Mouse (Mus musculus) layer of hippocampus, adult 11-12 months (tissue): ENCODE results near the gene Fut8.

ENCODE experiments used
- DNase-seq: peaks from one replicate; pipeline ENCODE4 v3.0.0; 2022; ENCODE audit warnings: low spot score

The Fut8 gene

DNA sequence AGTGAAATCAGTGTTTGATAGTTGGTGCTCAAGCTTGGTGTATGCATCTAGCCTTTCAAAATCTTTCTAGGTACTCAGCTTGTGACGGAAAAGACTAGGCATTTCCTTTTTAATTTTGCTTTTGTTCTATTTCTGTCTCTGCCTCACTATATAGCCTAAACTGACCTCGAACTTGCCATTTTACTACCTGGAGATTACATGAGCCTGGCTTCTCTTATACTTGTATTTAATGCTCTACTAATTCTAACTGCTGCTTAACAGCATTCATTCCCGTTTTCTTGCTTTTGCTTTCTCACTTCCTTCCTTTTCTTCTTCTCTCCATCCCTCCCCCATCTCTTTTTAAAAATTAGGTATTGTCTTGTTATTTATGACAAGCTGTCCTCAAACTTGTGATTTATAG, 67.6 kb downstream of the Fut8 start:
- DNase-seq = no peak

DNA sequence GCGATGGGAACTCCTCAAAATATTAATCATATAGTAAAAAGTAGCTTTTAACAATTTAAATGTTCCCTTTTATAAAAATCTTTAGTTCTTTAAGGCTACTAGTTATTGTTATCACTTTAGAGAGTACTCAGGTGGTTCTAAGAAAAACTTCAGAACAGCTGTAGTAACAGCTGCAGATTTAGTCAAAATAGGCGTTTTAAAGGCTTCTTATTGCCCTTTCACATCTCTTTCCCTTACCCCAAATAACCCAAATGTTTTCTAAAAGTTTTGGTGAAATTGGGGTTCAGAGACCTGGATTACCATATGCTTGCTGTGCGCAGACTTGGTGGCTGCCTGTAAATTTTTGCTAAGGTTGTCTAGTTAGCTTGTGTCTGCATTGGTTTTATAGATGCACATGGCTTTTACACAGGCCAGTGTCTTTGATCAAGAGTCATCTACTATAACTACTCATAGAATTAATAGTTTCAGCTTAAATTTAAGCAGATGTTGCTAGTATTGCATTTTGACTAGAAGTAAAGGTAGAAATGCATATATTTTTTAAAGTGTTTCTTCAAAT, 68.9 kb downstream of the Fut8 start:
- no peak for DNase-seq

DNA sequence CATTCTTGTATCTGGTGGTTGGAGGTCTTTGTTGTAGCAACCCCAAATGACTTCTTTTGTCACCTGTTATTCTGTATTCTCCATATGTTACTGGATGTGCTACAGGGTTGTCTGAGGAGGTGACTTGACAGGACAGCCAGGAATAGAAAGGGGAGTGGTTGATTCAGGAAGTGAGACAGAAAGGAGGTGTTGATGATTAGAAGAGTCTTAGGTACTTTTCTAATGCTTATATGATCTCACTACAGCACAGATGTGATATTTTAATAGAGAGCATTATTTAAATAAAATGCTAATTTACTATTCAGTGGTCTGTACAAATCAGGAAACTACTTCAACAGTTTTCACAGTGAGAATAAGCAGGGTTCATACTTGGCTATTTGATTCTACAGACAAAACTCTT, 71.6 kb downstream of the Fut8 start:
- no peak for DNase-seq

DNA sequence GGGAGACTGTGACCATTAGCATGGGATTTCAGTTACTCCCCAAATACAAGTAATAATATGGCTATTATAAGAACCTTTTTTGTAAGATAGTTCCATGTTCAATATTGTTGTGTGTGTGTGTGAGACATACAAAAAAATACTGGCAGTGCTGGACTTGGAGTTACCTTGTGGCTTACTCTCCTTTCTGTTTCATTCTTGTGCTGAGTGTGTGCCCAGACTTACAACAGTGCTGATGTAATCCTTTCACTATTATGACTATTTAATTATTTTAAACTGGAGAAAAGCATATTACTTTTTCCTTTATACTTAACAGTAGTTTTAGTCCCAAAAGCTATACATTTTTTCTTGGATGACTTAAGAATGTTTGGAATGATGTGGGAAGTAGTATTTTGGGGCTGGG, 75.6 kb downstream of the Fut8 start:
- no peak for DNase-seq

DNA sequence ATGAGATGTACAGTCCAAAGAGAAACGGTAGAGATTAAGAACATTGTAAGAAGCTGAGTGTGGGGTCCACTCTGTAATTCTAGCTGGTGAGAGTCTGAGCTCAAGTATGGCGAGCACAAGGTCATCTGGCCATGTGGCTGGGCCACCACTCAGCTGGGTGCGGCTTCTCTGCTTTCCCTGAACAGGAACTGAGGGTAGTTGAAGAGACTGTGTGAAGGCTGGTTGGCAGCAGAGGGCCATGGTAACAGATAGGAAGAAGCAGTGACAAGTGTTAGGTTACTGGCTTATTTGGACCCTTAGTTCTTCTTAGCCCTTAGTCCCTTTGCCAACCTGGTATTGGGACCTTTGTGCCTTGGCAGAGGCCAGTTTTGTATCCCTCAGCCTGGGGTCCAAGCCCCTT, 86.2 kb downstream of the Fut8 start:
- no peak for DNase-seq

DNA sequence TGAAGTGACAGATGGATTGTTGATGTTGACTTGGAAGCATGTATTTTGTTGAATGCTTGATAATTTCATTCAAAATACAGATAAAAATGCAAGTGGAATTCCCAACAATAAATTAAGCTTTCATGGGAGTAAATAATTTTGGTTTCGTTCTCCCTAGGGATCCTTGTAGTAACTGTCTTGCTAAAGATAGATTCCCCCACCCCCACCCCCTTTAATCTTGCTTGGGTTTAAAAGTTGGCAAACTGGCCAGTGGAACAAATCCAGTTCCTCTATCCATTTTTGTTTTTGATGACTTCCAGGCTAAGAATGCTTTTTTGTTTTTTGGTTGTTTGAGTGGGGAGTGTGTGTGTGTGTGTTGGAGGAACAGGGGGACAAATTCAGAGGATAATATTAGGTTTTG, 108.6 kb downstream of the Fut8 start:
- no peak for DNase-seq

DNA sequence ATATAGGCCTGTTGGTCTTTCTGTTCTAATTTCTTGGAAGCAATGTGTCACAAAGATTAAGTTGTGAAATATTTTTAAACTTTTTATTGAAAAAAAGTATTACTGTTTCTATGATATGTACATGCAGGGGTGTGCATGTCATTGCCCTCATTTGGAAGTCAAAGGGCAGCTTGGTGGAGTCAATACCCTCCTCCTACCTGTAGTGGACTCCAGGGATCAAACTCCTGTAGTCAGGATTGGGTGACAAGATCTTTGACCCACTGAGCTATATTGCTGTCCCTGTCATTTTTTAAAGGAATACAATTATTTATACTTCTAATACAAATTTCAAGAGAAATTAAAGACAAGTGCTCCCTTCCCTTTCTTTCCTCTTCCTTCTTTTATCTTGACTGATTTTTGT, 111.6 kb downstream of the Fut8 start:
- no peak for DNase-seq

DNA sequence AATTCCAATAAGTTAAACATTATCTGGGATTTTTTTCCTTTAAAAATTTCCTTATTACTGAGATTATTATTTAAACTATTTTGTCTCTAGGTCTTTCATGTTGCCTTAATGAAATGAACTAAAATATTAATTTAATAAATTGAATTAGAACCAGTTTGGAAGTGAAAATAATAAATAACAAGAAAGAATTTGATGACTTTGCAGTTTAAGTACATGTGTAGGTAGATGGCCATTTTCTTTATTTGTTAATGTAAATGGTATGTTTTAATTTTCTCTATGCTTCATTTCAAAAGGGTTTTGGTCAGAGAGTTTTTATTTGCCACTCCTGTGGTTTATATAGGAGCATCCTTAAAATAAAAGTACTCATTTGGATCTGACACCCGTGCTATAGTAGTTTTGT, 177.8 kb downstream of the Fut8 start:
- no peak for DNase-seq

DNA sequence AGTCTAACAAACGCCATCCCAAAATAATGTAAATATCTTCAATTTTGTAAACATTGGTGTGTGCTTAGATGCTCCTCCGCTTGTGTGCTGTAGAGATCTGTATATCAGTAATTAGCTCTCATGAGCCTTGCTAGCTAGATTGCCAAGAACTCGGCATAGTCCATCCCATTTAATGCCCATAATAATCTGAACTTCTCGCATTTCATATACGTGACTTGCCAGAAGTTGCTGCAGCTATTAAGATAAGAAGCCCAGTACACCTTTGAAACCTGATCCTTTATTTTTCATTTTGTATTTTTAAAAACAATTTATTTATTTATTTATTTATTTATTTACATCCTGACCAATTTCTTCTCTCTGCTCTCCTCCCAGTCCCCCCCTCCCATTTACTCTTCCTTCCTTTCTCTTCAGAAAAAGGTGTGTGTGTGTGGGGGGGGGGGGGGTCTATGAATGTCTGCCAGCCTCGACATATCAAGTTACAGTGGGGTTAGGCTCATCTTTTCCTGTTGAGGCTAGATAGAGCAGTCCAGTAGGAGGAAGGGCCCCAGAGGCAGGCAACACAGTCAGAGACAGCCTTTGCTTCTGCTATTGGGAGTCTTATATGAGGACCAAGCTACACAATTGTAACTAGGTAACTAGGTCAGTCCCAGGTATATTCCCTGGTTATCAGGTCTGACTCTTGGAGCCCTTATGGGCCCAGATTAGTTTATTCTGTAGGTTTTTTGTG, 183.9 kb downstream of the Fut8 start:
- DNase-seq = no peak

DNA sequence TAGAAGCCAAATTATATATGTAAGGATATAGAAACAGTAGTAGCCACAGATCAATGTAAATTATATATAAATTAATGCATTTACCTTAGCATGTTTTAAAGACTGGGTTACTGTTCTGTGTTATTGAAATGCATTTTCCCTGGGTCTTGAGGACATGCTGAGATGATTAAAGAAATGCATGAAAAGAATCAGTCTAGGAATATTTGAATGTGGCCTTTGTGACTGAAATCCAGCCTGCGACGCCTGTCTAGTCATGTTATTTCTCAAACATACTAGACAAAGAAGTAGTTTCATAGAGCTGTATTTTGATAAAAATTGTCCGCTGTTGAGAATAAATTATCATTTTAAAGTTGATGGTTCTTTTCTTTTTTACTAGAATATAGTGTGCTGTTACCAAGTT, 188.2 kb downstream of the Fut8 start:
- DNase-seq = no peak

DNA sequence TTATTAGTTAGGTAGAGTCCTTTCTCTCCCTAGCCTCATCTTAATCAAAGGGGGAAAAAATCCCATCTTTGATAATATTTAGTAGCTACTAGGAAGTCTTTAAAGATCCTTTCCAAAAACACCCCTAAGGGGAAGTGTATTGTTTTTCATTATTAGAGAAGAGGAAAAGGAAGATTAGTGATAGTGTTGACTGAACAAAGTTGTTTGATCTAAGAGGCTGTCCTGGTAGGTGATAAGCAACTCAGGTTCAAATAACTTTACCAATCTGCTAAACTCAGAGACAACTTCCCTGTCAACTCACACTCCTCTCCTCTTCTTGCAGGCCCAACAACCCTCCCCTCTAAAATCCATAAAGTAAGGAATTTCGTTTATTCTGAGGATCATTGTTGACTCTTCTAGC, 190.2 kb downstream of the Fut8 start:
- no peak for DNase-seq

DNA sequence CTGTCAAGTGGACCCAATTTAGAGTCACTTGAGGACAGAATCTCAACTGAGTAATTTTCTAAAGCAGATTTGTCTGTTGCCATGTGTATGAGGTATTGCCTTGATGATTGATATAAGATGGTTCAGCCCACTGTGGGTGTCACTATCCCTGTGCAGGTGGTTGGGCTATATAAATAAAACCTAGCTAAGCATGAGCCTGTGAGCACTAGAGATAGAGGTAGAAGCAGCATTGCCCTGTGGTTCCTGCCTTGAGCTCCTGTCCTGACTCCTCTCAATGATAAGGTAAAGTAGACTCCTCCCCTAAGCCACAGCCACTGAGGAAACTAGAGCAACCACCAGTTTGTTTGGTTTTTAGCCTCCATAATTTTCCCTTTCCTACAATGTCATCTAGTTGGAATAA, 191.5 kb downstream of the Fut8 start:
- DNase-seq = no peak

DNA sequence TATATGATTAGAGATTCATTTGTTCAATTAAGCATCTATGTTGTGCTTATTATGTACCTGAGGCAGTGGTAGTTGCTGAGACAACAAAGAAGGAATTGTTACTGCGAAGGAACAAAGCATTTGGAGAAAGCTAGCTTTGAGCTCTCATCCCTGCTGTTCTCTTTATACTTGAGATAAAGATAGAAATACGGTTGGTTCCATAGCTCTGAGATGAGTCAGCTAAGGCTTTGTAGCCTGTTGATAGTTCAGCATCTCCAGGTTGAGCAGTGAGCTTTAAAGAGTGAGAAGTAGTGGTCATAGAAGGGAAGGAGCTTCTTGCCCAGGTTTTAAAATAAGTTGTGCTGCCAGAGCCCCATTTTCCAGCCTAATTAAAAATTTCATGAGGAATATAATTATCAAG, 198.8 kb downstream of the Fut8 start:
- no peak for DNase-seq

DNA sequence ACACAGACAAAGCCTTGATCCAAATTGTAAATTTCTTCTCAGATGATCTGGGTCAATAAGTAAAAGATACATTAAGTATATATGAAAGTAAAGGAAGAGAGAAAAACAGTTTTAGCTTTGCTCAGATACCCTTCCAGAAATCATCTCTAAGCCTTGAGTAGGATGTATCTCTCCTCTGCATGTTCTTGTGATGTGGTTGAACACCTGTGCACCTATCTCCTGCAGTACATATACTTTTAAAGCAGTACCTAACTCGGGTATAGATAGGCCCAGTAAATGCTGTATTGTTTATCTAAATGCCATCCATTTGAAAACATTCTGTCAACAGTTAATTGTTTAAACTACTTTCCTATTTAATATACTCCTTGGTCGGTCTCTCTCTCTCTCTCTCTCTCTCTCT, 212.9 kb downstream of the Fut8 start:
- DNase-seq = no peak

DNA sequence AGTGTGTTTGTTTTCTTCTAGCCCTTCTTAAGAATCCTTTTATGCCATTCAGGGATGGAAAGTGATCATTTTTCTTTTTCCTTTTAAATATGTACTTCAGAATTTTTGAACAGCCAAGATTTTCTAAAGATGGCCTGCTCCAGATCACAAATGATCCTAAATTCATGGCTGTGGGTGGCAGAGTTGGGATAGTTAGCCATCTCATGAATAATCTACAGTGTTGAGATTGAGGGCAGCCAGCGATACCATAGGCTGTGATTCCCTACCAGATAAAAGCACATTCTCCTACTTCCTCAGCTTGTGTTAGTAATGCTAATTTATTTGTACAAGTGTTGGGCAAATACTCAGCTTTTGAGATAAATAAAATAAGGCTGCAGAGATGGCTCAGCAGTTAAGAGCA, 228.3 kb downstream of the Fut8 start:
- no peak for DNase-seq

DNA sequence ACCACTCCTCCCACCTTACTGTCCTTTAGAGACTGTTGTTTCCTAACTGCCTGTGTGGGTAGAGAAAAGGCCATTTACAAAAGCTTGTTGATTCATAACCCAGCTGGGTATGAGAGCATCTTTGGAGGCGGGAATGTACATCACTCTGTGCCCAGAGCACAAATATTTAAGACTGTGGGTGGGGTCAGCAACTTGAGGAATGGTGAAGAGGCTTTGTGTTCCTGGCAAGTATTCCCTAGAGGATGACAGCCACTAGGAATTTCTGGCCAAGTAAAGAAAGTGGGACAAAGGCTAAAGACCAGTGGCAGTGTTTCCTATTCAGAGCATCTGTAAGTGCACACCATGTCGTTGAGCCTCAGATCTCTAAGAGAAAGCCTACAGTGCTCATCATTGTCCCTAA, 242.0 kb downstream of the Fut8 start:
- DNase-seq = no peak

DNA sequence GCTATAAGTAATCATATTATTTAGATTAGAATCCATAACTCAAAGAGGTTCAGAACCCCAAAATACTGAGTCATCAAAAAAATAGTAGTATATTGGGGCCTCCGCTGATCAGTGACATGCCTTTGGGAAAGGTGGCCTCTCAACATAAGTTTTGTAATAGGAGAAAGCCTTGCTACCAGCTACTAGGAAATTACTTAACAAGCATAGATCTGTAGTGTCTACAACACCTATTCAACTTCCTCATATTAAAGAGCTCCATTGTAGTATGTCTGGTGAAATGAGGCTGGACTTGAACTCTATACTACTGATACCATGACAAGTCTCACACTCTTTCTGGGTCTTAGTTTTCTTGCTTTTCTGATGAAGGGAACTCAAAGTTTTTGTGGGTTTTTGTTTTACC, 243.2 kb downstream of the Fut8 start:
- DNase-seq = no peak

DNA sequence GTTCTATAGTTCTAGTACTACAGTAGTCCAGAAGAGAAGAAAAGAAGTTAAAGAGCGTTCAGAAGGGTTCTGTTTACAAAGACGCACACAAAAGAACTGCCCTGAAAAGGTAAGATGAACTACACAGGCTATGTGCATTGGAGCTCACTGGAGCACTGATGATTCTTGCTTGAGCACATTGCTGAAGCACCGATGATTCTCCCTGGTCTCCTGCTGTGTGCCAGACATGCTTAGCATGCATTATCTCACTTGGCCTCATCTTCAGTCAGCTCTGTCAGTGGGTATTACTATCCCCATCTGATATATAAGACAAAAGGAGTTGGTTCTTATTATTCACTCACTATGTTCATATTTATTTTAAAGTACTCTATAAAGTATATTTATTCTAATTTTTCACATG, 243.9 kb downstream of the Fut8 start:
- DNase-seq = no peak

DNA sequence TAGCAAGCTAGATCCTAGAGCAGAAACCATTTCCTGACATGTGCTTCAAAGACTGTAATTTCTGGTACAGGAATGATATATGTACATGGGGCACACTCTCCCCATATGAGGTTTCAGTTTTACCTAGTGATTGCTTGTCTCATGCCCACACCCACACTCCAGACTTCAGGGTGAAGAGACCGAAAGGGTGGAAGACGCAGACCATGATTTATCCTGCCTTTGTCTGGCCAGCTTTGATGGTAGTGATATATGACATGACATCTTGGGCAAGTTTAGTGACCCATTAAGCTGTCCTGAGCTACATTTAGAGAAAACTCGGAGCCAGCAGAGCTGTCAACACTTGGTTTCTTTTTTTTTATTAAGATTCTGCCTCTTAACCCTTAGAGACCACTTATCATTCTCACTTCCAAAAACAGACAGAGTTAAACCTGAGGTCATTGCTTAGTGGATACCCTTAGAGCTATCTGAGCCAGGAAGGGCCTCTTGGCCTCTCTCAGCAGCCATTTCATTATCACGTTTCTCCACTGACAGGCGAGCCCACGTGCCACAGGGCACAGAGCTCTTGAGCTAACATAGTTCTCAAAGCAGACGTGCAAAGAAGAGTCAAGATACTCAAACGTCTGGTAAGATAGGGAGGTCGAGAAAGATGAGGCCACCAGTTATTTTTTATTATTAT, 245.4 kb downstream of the Fut8 start:
- no peak for DNase-seq

DNA sequence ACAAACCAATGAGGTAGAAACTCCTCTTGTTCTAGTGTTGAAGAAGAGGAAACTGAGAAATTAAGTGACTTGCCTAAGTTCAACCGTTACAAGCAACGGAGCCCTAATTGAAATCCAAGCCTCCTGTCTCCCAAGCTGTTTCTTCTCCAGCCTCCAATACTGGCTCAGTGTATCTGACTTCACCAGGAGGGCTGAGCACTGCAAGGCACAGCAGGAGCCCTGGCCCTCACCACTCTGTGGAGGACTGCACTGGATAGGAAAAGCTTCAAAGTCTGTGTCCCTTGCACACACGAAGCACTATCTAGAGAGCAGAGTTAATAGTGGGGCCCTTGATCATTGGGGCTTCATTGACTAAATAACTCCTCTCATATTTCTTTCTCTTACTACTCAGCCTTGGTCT, 246.8 kb downstream of the Fut8 start:
- DNase-seq = no peak

DNA sequence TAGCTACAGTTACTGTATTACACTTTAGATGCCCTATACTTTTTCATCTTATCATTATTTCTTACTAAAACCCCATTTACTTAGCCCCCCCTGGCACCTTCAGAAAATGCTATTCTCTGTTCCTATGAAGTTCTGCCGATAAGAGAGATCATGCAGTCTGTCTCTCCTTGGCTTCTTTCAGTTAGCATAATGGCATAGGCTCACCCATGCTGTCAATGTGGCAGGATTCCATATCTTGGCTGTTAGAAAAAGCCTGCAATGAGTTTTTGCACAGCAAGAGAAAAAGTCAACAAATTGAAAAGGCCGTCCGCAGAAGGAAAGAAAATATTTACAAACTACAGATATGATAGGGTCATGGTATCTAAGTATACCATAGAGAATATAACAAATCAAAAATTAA, 253.6 kb downstream of the Fut8 start:
- DNase-seq = peak; percentile 15

DNA sequence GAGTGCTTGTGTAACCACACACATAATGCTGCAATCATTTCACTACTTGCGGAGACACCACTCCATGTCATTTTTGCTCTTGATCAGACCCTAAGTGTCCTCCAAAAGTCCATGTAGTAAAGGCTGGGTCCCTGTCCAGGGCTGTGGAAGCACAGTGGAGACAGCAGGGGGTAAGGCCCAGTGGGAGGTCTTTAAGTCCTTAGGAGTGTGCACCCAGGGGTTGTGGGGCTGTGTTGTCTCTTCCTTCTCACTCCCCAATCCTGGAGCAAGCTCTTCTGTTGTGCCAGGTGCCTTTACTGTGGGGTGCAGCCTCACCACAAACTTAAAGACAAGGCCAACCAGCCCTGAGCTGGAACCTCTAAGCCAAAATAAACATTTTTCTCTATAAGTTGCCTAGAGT, 257.9 kb downstream of the Fut8 start:
- no peak for DNase-seq

DNA sequence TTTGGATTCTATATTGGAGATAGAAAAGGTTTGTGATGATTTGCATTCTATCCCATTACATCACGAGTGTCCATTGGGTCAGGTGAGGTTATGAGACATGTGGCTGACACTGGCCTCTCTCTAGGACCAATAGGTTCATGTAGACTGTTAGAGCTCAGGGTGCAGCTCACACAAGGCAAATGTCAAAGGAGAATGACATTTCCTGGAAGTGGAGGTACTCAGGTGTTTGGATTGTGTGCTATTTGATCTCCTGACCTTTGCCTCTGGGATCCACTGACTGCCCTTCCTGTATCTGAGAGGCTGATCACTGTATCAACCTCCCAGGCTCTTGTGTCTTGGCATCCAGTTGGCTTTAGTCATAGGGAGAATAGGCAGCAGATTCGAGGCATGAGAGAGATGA, 260.2 kb downstream of the Fut8 start:
- no peak for DNase-seq
